Mouse (Mus musculus): ENCODE data around the gene Atp8b2. TPM values are rescaled to one million over a fixed set of nuclear protein-coding genes. Genes with fewer than 3 reads are reported as not detected.

The Atp8b2 gene
- polyA plus RNA-seq, 1 experiment from 2014 or later: 19.7 TPM

GRCm38 (mm10) chr3:89914700-89915099 lies 48.6 kb downstream of the Atp8b2 start:
- ATAC-seq (ENCODE audit: low FRiP score, low read depth): no peak
- Histone ChIP-seq H3K27ac (no peak overlapping the region), H3K4me2 (replicated peaks) (no peak overlapping the region), H3K4me1 (peaks cover 14% of the 10 kb centered on the region), H3K9me3 (no peaks in the 10 kb centered on the region), H3K9ac (no peak overlapping the region), H3K36me3 (no peaks in the 10 kb centered on the region), H3K27me3 (replicated peaks) (peaks cover 35% of the 10 kb centered on the region), H3K4me3 (no peak overlapping the region)
- 80% methylated on average over 4 of the region's 4 CpGs for WGBS

- no peaks in the 10 kb centered on the region for H3K36me3 ChIP-seq
- peak within 1 kb of the TSS; percentile 47 for H3K4me3 ChIP-seq
- H3K4me2 ChIP-seq (replicated peaks): peak within 1 kb of the TSS; percentile 97
- under 1% methylated on average over 75 of the region's 75 CpGs for WGBS
- peak within 1 kb of the TSS; percentile 47 for H3K9ac ChIP-seq
- ATAC-seq (ENCODE audit: low FRiP score, low read depth): peak; percentile 56; the same call in 1 of the 2 replicates
- peaks cover 14% of the 10 kb centered on the region for H3K4me1 ChIP-seq
- no peaks in the 10 kb centered on the region for H3K9me3 ChIP-seq
- H3K27ac ChIP-seq: no peak within 1 kb of the TSS
- peaks cover 35% of the 10 kb centered on the region for H3K27me3 ChIP-seq (replicated peaks)
Observed at GRCm38 (mm10) chr3:89912543-89913391, 50.5 kb downstream of the Atp8b2 start, which contains the start of gene Il6ra. Gene Il6ra, minus strand, starts transcription at chr3:89913196.

- Histone ChIP-seq H3K4me2 (replicated peaks) (peak overlapping the region; percentile 97), H3K36me3 (no peaks in the 10 kb centered on the region), H3K4me1 (peaks cover 14% of the 10 kb centered on the region), H3K27ac (no peak overlapping the region), H3K9me3 (no peaks in the 10 kb centered on the region), H3K4me3 (0 out of 2 replicates have a peak overlapping the region, but pooled peaks have one; percentile 47), H3K9ac (no peak overlapping the region), H3K27me3 (replicated peaks) (peaks cover 35% of the 10 kb centered on the region)
- WGBS: 42% methylated on average over 6 of the region's 6 CpGs
- no peak for ATAC-seq (ENCODE audit: low FRiP score, low read depth)
Observed at GRCm38 (mm10) chr3:89912108-89912542, 51.2 kb downstream of the Atp8b2 start.

- H3K27me3 ChIP-seq (replicated peaks): peaks cover 35% of the 10 kb centered on the region
- no peak overlapping the region for H3K4me2 ChIP-seq (replicated peaks)
- no peak for ATAC-seq (ENCODE audit: low FRiP score, low read depth)
Observed at GRCm38 (mm10) chr3:89911207-89911606, 52.1 kb downstream of the Atp8b2 start.

GRCm38 (mm10) chr3:89909703-89910542 lies 53.4 kb downstream of the Atp8b2 start:
- H3K27me3 ChIP-seq (replicated peaks): peaks cover 35% of the 10 kb centered on the region
- no peak overlapping the region for H3K27ac ChIP-seq
- 59% methylated on average over 5 of the region's 5 CpGs for WGBS
- H3K4me3 ChIP-seq: no peak overlapping the region
- H3K4me2 ChIP-seq (replicated peaks): no peak overlapping the region
- peaks cover 14% of the 10 kb centered on the region for H3K4me1 ChIP-seq
- no peaks in the 10 kb centered on the region for H3K9me3 ChIP-seq
- H3K36me3 ChIP-seq: no peaks in the 10 kb centered on the region
- H3K9ac ChIP-seq: no peak overlapping the region
- no peak for ATAC-seq (ENCODE audit: low FRiP score, low read depth)

More at GRCm38 (mm10) chr3:89911207-89911606, 52.1 kb downstream of the Atp8b2 start:
- Histone ChIP-seq H3K9ac (no peak overlapping the region), H3K9me3 (no peaks in the 10 kb centered on the region), H3K36me3 (no peaks in the 10 kb centered on the region), H3K4me1 (peaks cover 14% of the 10 kb centered on the region), H3K4me3 (no peak overlapping the region), H3K27ac (no peak overlapping the region)
- 85% methylated on average over 3 of the region's 3 CpGs for WGBS

- H3K4me1 ChIP-seq: peaks cover 14% of the 10 kb centered on the region
- no peaks in the 10 kb centered on the region for H3K36me3 ChIP-seq
- H3K27me3 ChIP-seq (replicated peaks): peaks cover 26% of the 10 kb centered on the region
- H3K4me3 ChIP-seq: no peak overlapping the region
- no peak for ATAC-seq (ENCODE audit: low FRiP score, low read depth)
- H3K27ac ChIP-seq: no peak overlapping the region
- H3K9ac ChIP-seq: no peak overlapping the region
- 89% methylated on average over 6 of the region's 6 CpGs for WGBS
- H3K4me2 ChIP-seq (replicated peaks): no peak overlapping the region
- H3K9me3 ChIP-seq: no peaks in the 10 kb centered on the region
Observed at GRCm38 (mm10) chr3:89908836-89909235, 54.5 kb downstream of the Atp8b2 start.

- H3K27me3 ChIP-seq (replicated peaks): peaks cover 19% of the 10 kb centered on the region
- H3K9me3 ChIP-seq: no peaks in the 10 kb centered on the region
- H3K9ac ChIP-seq: no peak overlapping the region
- no peak for ATAC-seq (ENCODE audit: low FRiP score, low read depth)
- H3K4me3 ChIP-seq: no peak overlapping the region
- H3K36me3 ChIP-seq: no peaks in the 10 kb centered on the region
- 83% methylated on average over 3 of the region's 3 CpGs for WGBS
- peaks cover 6% of the 10 kb centered on the region; the same call in 1 of the 2 replicates for H3K4me1 ChIP-seq
- H3K27ac ChIP-seq: no peak overlapping the region
- no peak overlapping the region for H3K4me2 ChIP-seq (replicated peaks)
Observed at GRCm38 (mm10) chr3:89907846-89908245, 55.5 kb downstream of the Atp8b2 start.

GRCm38 (mm10) chr3:89899511-89899908 lies 63.8 kb downstream of the Atp8b2 start:
- peaks cover 5% of the 10 kb centered on the region; the same call in 1 of the 2 replicates for H3K4me1 ChIP-seq
- H3K4me3 ChIP-seq: no peak overlapping the region
- H3K27ac ChIP-seq: no peak overlapping the region
- no peaks in the 10 kb centered on the region for H3K27me3 ChIP-seq (replicated peaks)
- no peak for ATAC-seq (ENCODE audit: low FRiP score, low read depth)
- H3K9ac ChIP-seq: no peak overlapping the region
- no peaks in the 10 kb centered on the region for H3K36me3 ChIP-seq
- 75% methylated on average over 8 of the region's 8 CpGs for WGBS
- no peaks in the 10 kb centered on the region for H3K9me3 ChIP-seq
- H3K4me2 ChIP-seq (replicated peaks): no peak overlapping the region

GRCm38 (mm10) chr3:89898870-89899510 lies 64.3 kb downstream of the Atp8b2 start:
- Histone ChIP-seq H3K4me3 (no peak overlapping the region), H3K9me3 (no peaks in the 10 kb centered on the region), H3K27me3 (replicated peaks) (no peaks in the 10 kb centered on the region), H3K4me2 (replicated peaks) (no peak overlapping the region), H3K4me1 (peaks cover 5% of the 10 kb centered on the region; the same call in 1 of the 2 replicates), H3K9ac (no peak overlapping the region), H3K36me3 (no peaks in the 10 kb centered on the region), H3K27ac (no peak overlapping the region)
- no peak for ATAC-seq (ENCODE audit: low FRiP score, low read depth)
- WGBS: 65% methylated on average over 5 of the region's 5 CpGs

GRCm38 (mm10) chr3:89898011-89898410 lies 65.3 kb downstream of the Atp8b2 start:
- Histone ChIP-seq H3K9ac (no peak overlapping the region), H3K9me3 (no peaks in the 10 kb centered on the region), H3K27me3 (replicated peaks) (no peaks in the 10 kb centered on the region), H3K27ac (no peak overlapping the region), H3K4me2 (replicated peaks) (no peak overlapping the region), H3K36me3 (no peaks in the 10 kb centered on the region), H3K4me3 (no peak overlapping the region), H3K4me1 (peaks cover 5% of the 10 kb centered on the region; the same call in 1 of the 2 replicates)
- ATAC-seq (ENCODE audit: low FRiP score, low read depth): no peak
- 73% methylated on average over 10 of the region's 10 CpGs for WGBS

- Histone ChIP-seq H3K9ac (no peak overlapping the region), H3K9me3 (no peaks in the 10 kb centered on the region), H3K4me3 (no peak overlapping the region), H3K4me2 (replicated peaks) (no peak overlapping the region), H3K4me1 (peaks cover 5% of the 10 kb centered on the region; the same call in 1 of the 2 replicates), H3K27ac (no peak overlapping the region), H3K36me3 (no peaks in the 10 kb centered on the region), H3K27me3 (replicated peaks) (no peaks in the 10 kb centered on the region)
- 54% methylated on average over 8 of the region's 8 CpGs for WGBS
- no peak for ATAC-seq (ENCODE audit: low FRiP score, low read depth)
Observed at GRCm38 (mm10) chr3:89897204-89897796, 66.0 kb downstream of the Atp8b2 start.

Measured in neural tube, embryonic 12.5 days (tissue).